Mouse (Mus musculus): ENCODE results near the gene Csn1s2b. TPM values are rescaled to one million over a fixed set of nuclear protein-coding genes. Genes with fewer than 3 reads are reported as not detected.
"Not testable (repeated sequence)": the region's sequence is repeated elsewhere in the genome, so short reads cannot be mapped to it uniquely, and the experiment has no call there.

The Csn1s2b gene
- not detected in 2 replicates for polyA plus RNA-seq (2015; fragmentation: Nextera tagmentation; extraction: Ambion mirVana)

DNA sequence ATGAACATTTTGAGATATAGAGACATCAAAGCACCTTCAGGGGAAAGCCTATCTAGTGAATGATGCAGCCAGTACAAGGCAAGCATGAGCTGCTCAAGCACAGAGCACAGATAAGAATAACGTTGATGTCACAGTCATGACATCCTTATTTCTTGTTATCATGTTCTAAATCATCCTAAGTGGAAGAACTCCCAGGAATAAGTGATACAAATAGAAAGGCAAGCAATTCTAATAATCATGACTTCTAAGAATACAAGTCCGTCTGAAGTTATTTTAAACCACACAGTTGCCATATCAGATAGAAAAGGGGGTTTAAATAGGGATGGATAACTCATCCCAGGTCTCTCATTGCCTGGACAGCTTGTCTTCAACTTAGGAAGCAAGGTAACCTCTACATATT lies at the start of gene Csn1s2b:
Gene Csn1s2b (plus strand): TSS at position 301 of the 400 bp plus-strand sequence.
- ATAC-seq (ENCODE audit: low read depth), result no peak
- H3K9me3 ChIP-seq (replicated peaks; ENCODE audit: control insufficient read depth, low read length), result no peaks in the 10 kb centered on the region
- no peak within 1 kb of the TSS for H3K4me3 ChIP-seq (ENCODE audit: low read depth, low read length)
- H3K27me3 ChIP-seq (ENCODE audit: control insufficient read depth, insufficient read depth, low read depth, low read length), result no peaks in the 10 kb centered on the region
- H3K27ac ChIP-seq (ENCODE audit: low read length), result no peak within 1 kb of the TSS
- no peak within 1 kb of the TSS for H3K9ac ChIP-seq (ENCODE audit: low read depth, low read length)
- WGBS (ENCODE audit: insufficient replicate concordance), result 54% methylated on average over 2 of the region's 2 CpGs
- H3K4me2 ChIP-seq (ENCODE audit: low read depth, low read length), result no peak within 1 kb of the TSS
- no peaks in the 10 kb centered on the region for H3K4me1 ChIP-seq (ENCODE audit: control insufficient read depth, low read depth, low read length)
- no peaks in the 10 kb centered on the region for H3K36me3 ChIP-seq (ENCODE audit: control insufficient read depth, insufficient read depth)

DNA sequence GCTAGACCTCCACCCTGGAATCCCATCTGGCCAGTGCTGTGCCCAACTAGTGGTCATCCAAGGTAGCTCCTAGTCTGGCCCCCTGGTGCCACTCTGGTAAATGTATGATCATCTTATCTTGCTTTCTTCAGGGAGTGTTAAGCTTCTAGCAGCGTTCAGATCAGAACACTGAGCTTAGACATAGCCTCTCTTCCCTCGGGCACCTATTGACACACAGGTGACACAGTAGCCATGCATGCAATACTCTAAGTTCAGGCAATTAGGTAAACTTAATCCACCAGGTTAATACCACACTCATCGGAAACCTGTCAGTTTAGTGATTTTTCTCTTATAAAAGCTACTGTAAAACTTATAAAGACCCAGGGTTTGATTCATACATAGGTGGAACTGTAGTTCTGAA lies 43.3 kb upstream of the Csn1s2b start:
- Histone ChIP-seq H3K9ac (ENCODE audit: low read depth, low read length) (no peak overlapping the region), H3K4me3 (ENCODE audit: low read depth, low read length) (no peak overlapping the region), H3K4me1 (ENCODE audit: control insufficient read depth, low read depth, low read length) (no peaks in the 10 kb centered on the region), H3K27me3 (ENCODE audit: control insufficient read depth, insufficient read depth, low read depth, low read length) (no peaks in the 10 kb centered on the region), H3K9me3 (replicated peaks; ENCODE audit: control insufficient read depth, low read length) (no peaks in the 10 kb centered on the region), H3K36me3 (ENCODE audit: control insufficient read depth, insufficient read depth) (no peaks in the 10 kb centered on the region), H3K4me2 (ENCODE audit: low read depth, low read length) (no peak overlapping the region), H3K27ac (ENCODE audit: low read length) (no peak overlapping the region)
- no peak for ATAC-seq (ENCODE audit: low read depth)
- whole genome bisulfite sequencing (ENCODE audit: insufficient replicate concordance), result 63% methylated on average over 3 of the region's 3 CpGs

DNA sequence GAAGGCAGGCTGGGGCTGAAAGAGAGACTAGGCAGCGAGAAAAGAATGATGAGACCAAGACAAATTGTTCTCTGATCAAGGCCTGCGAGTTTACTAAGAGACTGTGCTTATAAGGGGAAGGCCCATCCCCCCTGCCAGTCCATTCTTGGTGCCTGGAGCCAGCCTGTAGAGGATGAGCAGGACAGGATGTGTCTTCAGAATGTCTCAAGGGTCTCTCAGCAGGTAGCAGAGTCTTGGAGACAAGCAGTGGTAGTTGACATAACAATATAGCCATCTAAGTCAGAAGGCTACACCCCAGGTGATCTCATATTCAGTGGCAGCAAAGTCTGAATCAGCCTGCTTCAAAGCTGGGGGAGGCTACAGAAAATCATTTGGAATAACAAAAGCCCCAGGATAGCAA lies 35.7 kb upstream of the Csn1s2b start:
- ATAC-seq (ENCODE audit: low read depth); H3K9ac ChIP-seq (ENCODE audit: low read depth, low read length): not testable (repeated sequence)
- WGBS (ENCODE audit: insufficient replicate concordance), result 35% methylated on average over 2 of the region's 2 CpGs

DNA sequence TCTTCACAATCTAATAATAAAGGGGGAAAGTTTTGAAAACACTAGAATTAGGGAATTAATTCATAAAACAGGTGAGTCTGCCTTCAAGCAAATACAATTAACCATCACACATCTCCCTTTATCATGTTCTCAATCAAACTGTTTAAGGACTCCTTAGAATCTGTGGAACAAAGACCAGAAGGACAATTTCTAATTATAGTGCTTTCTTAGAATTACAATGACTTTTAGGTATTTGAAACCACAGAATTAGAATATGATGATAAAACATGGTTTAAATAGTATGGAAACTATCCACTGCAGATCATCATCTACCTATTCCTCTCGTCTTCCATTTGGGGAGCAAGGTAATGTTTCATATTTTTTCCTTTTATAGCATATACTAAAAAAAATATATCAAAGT lies 33.6 kb upstream of the Csn1s2b start, which contains the start of gene Csn1s2a:
Gene Csn1s2a (plus strand): TSS at position 301 of the 400 bp plus-strand sequence.
- no peaks in the 10 kb centered on the region for H3K4me1 ChIP-seq (ENCODE audit: control insufficient read depth, low read depth, low read length)
- H3K27ac ChIP-seq (ENCODE audit: low read length), result no peak within 1 kb of the TSS
- no peak within 1 kb of the TSS for H3K4me2 ChIP-seq (ENCODE audit: low read depth, low read length)
- H3K9ac ChIP-seq (ENCODE audit: low read depth, low read length), result no peak within 1 kb of the TSS
- no peaks in the 10 kb centered on the region for H3K27me3 ChIP-seq (ENCODE audit: control insufficient read depth, insufficient read depth, low read depth, low read length)
- WGBS (ENCODE audit: insufficient replicate concordance), result 37% methylated on average over 1 of the region's 1 CpGs
- no peak for ATAC-seq (ENCODE audit: low read depth)
- H3K36me3 ChIP-seq (ENCODE audit: control insufficient read depth, insufficient read depth), result no peaks in the 10 kb centered on the region
- no peak within 1 kb of the TSS for H3K4me3 ChIP-seq (ENCODE audit: low read depth, low read length)
- no peaks in the 10 kb centered on the region for H3K9me3 ChIP-seq (replicated peaks; ENCODE audit: control insufficient read depth, low read length)

More for the DNA sequence above, 35.7 kb upstream of the Csn1s2b start:
- not testable (repeated sequence) for H3K27me3 ChIP-seq (ENCODE audit: control insufficient read depth, insufficient read depth, low read depth, low read length); H3K9me3 ChIP-seq (replicated peaks; ENCODE audit: control insufficient read depth, low read length); H3K4me1 ChIP-seq (ENCODE audit: control insufficient read depth, low read depth, low read length); H3K4me3 ChIP-seq (ENCODE audit: low read depth, low read length); H3K27ac ChIP-seq (ENCODE audit: low read length); H3K4me2 ChIP-seq (ENCODE audit: low read depth, low read length); H3K36me3 ChIP-seq (ENCODE audit: control insufficient read depth, insufficient read depth)

DNA sequence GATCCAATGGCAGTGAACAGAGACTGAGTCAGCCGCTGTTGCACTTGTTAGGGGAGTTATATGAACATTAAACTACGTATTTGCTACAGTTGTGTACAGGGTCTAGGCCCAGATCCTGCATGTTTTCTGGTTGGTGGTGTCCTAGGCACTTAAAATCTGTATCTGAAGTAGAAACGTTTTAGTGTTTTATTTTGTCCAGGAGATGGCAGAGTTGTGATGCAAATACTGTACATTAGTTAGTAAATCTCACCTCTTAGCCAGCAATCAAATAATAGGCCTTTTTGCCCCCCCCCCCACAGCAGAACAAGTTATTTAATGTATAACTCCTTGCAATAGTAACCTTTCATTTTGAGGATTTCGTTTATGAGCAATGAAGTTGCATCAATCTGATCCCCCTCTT lies 25.2 kb upstream of the Csn1s2b start:
- no peaks in the 10 kb centered on the region for H3K27me3 ChIP-seq (ENCODE audit: control insufficient read depth, insufficient read depth, low read depth, low read length)
- no peak overlapping the region for H3K27ac ChIP-seq (ENCODE audit: low read length)
- 32% methylated on average over 4 of the region's 4 CpGs for WGBS (ENCODE audit: insufficient replicate concordance)
- no peak overlapping the region for H3K4me3 ChIP-seq (ENCODE audit: low read depth, low read length)
- H3K4me2 ChIP-seq (ENCODE audit: low read depth, low read length), result no peak overlapping the region
- H3K36me3 ChIP-seq (ENCODE audit: control insufficient read depth, insufficient read depth), result no peaks in the 10 kb centered on the region
- no peaks in the 10 kb centered on the region for H3K9me3 ChIP-seq (replicated peaks; ENCODE audit: control insufficient read depth, low read length)
- no peaks in the 10 kb centered on the region for H3K4me1 ChIP-seq (ENCODE audit: control insufficient read depth, low read depth, low read length)
- no peak for ATAC-seq (ENCODE audit: low read depth)
- H3K9ac ChIP-seq (ENCODE audit: low read depth, low read length), result no peak overlapping the region

DNA sequence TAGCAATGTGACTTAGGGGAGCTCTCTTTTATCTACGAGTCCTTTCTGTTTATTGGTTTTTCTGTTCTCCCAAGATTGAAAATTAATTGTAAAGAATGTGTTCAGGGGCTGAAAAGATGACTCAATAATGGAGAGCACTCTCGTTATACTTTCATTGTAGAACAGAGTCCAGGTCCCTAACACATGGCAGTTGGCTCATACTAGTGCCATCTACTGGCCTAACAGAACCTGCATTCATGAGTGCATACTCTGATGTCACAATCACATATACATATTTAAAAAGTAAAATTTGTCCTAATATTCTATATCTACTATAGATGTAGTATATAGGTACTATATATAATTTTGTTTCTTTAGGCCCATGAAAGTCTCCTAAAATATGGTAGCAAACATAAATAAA lies 1.4 kb downstream of the Csn1s2b start:
- 41% methylated on average over 2 of the region's 2 CpGs for WGBS (ENCODE audit: insufficient replicate concordance)
- H3K4me3 ChIP-seq (ENCODE audit: low read depth, low read length), result no peak overlapping the region
- H3K9me3 ChIP-seq (replicated peaks; ENCODE audit: control insufficient read depth, low read length), result no peaks in the 10 kb centered on the region
- no peak overlapping the region for H3K9ac ChIP-seq (ENCODE audit: low read depth, low read length)
- no peak overlapping the region for H3K4me2 ChIP-seq (ENCODE audit: low read depth, low read length)
- H3K36me3 ChIP-seq (ENCODE audit: control insufficient read depth, insufficient read depth), result no peaks in the 10 kb centered on the region
- H3K4me1 ChIP-seq (ENCODE audit: control insufficient read depth, low read depth, low read length), result no peaks in the 10 kb centered on the region
- no peak overlapping the region for H3K27ac ChIP-seq (ENCODE audit: low read length)
- no peak for ATAC-seq (ENCODE audit: low read depth)
- no peaks in the 10 kb centered on the region for H3K27me3 ChIP-seq (ENCODE audit: control insufficient read depth, insufficient read depth, low read depth, low read length)

DNA sequence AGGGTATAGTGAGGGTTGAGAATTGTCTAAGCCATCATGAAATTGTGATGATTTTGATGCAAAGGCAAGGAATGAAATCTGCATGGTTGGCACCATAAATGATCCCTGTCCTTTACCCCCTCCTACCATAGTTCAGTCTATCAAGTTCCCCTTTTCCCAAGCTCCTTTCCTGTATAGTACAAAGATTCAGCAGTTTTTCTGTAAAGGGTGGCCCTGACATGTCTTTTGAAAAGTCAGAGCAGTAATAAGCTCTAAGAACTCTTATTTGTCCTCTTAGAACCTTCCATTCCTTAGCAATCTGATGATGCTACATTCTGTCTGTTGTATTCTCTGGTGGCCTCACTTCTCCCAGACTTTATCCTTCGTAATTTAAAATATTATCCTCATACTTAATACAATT lies 17.5 kb downstream of the Csn1s2b start, which contains the start of gene Prr27:
Gene Prr27 (plus strand): TSS at position 301 of the 400 bp plus-strand sequence.
- Histone ChIP-seq H3K4me2 (ENCODE audit: low read depth, low read length) (no peak within 1 kb of the TSS), H3K9ac (ENCODE audit: low read depth, low read length) (no peak within 1 kb of the TSS), H3K27ac (ENCODE audit: low read length) (no peak within 1 kb of the TSS), H3K4me1 (ENCODE audit: control insufficient read depth, low read depth, low read length) (no peaks in the 10 kb centered on the region), H3K36me3 (ENCODE audit: control insufficient read depth, insufficient read depth) (no peaks in the 10 kb centered on the region), H3K27me3 (ENCODE audit: control insufficient read depth, insufficient read depth, low read depth, low read length) (no peaks in the 10 kb centered on the region), H3K4me3 (ENCODE audit: low read depth, low read length) (no peak within 1 kb of the TSS), H3K9me3 (replicated peaks; ENCODE audit: control insufficient read depth, low read length) (no peaks in the 10 kb centered on the region)
- 30% methylated on average over 1 of the region's 1 CpGs for WGBS (ENCODE audit: insufficient replicate concordance)
- ATAC-seq (ENCODE audit: low read depth), result no peak

DNA sequence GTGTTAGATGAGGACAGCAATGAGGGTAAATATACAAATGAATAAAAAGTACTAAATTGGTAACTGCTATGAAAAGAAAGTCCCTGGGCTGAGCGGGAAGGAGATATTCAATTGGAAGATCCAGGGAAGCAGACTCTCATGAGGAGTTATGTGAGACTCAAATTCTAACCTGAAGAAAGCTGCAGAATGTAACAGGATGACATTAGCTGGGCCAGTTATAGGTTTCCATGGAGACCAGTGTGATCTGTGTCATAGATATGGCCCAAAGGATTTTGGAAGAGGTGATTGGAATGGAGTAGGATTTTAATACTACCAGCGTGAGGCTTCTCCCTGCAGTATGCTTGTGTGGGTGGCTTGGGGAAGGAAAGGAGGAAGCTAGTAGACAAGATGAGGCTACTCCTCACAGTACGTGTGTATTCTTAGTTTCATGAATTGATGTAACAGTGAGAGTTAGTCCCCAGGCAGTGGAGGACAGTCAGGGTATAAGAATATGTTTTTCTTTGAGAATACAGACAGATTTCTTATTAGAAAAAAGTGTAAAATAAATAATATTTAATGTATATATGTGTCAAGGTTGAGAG lies 47.3 kb downstream of the Csn1s2b start:
- 49% methylated on average over 3 of the region's 3 CpGs for WGBS (ENCODE audit: insufficient replicate concordance)
- no peaks in the 10 kb centered on the region for H3K27me3 ChIP-seq (ENCODE audit: control insufficient read depth, insufficient read depth, low read depth, low read length)
- no peaks in the 10 kb centered on the region for H3K36me3 ChIP-seq (ENCODE audit: control insufficient read depth, insufficient read depth)
- H3K4me1 ChIP-seq (ENCODE audit: control insufficient read depth, low read depth, low read length), result no peaks in the 10 kb centered on the region
- ATAC-seq (ENCODE audit: low read depth), result no peak
- H3K27ac ChIP-seq (ENCODE audit: low read length), result no peak overlapping the region
- H3K9ac ChIP-seq (ENCODE audit: low read depth, low read length), result no peak overlapping the region
- H3K4me2 ChIP-seq (ENCODE audit: low read depth, low read length), result no peak overlapping the region
- no peak overlapping the region for H3K4me3 ChIP-seq (ENCODE audit: low read depth, low read length)
- H3K9me3 ChIP-seq (replicated peaks; ENCODE audit: control insufficient read depth, low read length), result no peaks in the 10 kb centered on the region

DNA sequence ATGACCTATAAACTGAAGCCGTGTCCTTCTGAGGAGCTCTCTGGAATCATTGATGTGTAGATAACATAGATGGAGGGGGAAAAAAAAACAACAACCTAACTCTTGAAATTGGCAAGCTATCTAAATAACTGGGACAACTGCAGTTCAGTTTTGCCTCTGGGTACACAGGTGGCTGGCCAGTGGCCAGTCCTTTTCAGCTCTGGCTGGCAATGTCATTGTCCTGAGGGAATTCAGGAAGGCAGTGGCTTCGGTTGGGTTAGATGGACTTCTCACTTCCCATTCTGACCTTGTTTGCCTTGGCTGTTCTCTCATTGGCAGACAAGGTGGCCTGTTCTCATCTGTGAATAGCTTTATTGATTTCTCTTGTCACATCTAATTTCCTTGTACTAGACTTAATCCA lies 62.2 kb downstream of the Csn1s2b start:
- no peaks in the 10 kb centered on the region for H3K9me3 ChIP-seq (replicated peaks; ENCODE audit: control insufficient read depth, low read length)
- H3K27ac ChIP-seq (ENCODE audit: low read length), result no peak overlapping the region
- H3K36me3 ChIP-seq (ENCODE audit: control insufficient read depth, insufficient read depth), result no peaks in the 10 kb centered on the region
- no peak for ATAC-seq (ENCODE audit: low read depth)
- H3K4me2 ChIP-seq (ENCODE audit: low read depth, low read length), result no peak overlapping the region
- no peaks in the 10 kb centered on the region for H3K27me3 ChIP-seq (ENCODE audit: control insufficient read depth, insufficient read depth, low read depth, low read length)
- no peak overlapping the region for H3K4me3 ChIP-seq (ENCODE audit: low read depth, low read length)
- H3K4me1 ChIP-seq (ENCODE audit: control insufficient read depth, low read depth, low read length), result no peaks in the 10 kb centered on the region
- no peak overlapping the region for H3K9ac ChIP-seq (ENCODE audit: low read depth, low read length)
- 48% methylated on average over 2 of the region's 2 CpGs for WGBS (ENCODE audit: insufficient replicate concordance)

Measured in liver, embryonic 16.5 days (tissue).